Mouse (Mus musculus): ENCODE measurements at regions not wholly inside any gene's neighbourhood (a gene's known extent, or its start where the extent isn't known, plus 50 kb on each side); places are given as distances from the start of the nearest gene placed in this dataset.

GRCm38 (mm10) chr2:75136618-75137017, 311.0 kb downstream of the Mtx2 start:
- TF ChIP-seq CTCF (IDR thresholded peaks at IDR 0.05; ENCODE audit: extremely low read depth, insufficient read depth, low read length) (no peak), POLR2A (IDR thresholded peaks at IDR 0.05; ENCODE audit: extremely low read depth, insufficient read depth, low read length) (no peak)
